Mouse (Mus musculus) small intestine, adult 2 months (tissue): ENCODE data around the gene Trappc10. TPM values are rescaled to one million over a fixed set of nuclear protein-coding genes. Genes with fewer than 3 reads are reported as not detected.

ENCODE experiments used
- H3K27ac ChIP-seq: fragments of 200-500 bp; 2 replicates; pipeline ENCODE4 v1.5.1; 2012; ENCODE audit warnings: low read depth, low read length, control low read depth, inconsistent platforms; ENCODE audit not compliant: insufficient read depth
- H3K27me3 ChIP-seq: fragments of 200-500 bp; 2 replicates; pipeline ENCODE4 v1.6.1; 2012; ENCODE audit warnings: mild to moderate bottlenecking, moderate library complexity, low read length, inconsistent platforms; ENCODE audit not compliant: control insufficient read depth, insufficient read depth
- H3K36me3 ChIP-seq: fragments of 200-500 bp; 2 replicates; pipeline ENCODE4 v1.6.1; 2012; ENCODE audit warnings: mild to moderate bottlenecking, low read length, control low read depth, inconsistent platforms; ENCODE audit not compliant: control insufficient read depth, insufficient read depth
- H3K4me1 ChIP-seq: fragments of 200-500 bp; 2 replicates; pipeline ENCODE4 v1.6.1; 2012; ENCODE audit warnings: low read length, inconsistent platforms, mixed read lengths; ENCODE audit not compliant: control insufficient read depth, insufficient read depth, insufficient read length
- H3K4me3 ChIP-seq: fragments of 200-500 bp; 2 replicates; pipeline ENCODE4 v1.5.1; 2012; ENCODE audit warnings: low read depth, mild to moderate bottlenecking, control low read depth, inconsistent platforms, low read length, moderate library complexity
- CTCF ChIP-seq: fragments of 200-500 bp; IDR thresholded peaks from 2 replicates; pipeline ENCODE4 v1.5.1; 2012; ENCODE audit warnings: low read depth, mild to moderate bottlenecking, control low read depth, inconsistent platforms, low read length, moderate library complexity, mixed read lengths; ENCODE audit not compliant: insufficient replicate concordance, insufficient read length; ENCODE audit errors: extremely low read depth
- POLR2A ChIP-seq: fragments of 200-500 bp; IDR thresholded peaks from 2 replicates; pipeline ENCODE4 v1.6.1; 2012; ENCODE audit warnings: low read depth, mild to moderate bottlenecking, control low read depth, inconsistent platforms, low read length, moderate library complexity
- WGBS: fragments of 180-500 bp; shearing (Covaris S2); methylation state at CpG from one replicate; pipeline ENCODE4 v1.1.7; 2018; 5-methylcytosine and 5-hydroxymethylcytosine counted together
- polyA plus RNA-seq: library from polyadenylated mRNA; depleted of rRNA; stranded (reverse); fragments of >200 nt; gene quantifications from 2 replicates; pipeline ENCODE4 v1.2.3, GENCODE M21; 2012

Gene Trappc10
- polyA plus RNA-seq, 1 experiment, result 69.9 TPM

GRCm38 (mm10) chr10:78158041-78158440 lies 86.4 kb downstream of the Trappc10 start:
- Histone ChIP-seq H3K4me3 (no peak overlapping the region), H3K27me3 (no peaks in the 10 kb centered on the region), H3K36me3 (no peaks in the 10 kb centered on the region), H3K4me1 (peaks cover 13% of the 10 kb centered on the region), H3K27ac (peak overlapping the region; percentile 30; the same call in 1 of the 2 replicates)
- WGBS, result 33% methylated on average over 15 of the region's 15 CpGs
- TF ChIP-seq POLR2A, result no peak
- TF ChIP-seq CTCF, result no peak

DNA sequence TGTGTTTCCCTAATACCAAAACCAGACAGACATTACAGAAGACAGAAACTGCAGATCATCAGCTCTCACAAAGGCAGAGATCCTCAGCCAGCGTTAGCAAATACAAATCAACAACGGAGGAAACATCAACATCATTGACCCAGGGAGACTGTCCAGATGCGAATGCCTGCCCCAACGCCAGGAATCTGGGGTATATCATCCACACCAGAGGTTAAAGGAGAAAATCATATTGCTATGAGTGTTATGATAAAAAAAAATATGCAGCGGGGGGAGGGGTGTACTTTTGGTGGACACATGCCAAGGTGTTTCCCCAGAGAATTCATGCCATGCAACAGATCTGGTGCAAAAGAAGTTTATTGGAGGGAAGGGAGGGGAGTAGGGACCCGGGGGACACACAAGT lies 87.5 kb downstream of the Trappc10 start:
- WGBS, result 31% methylated on average over 6 of the region's 6 CpGs
- H3K36me3 ChIP-seq, result no peaks in the 10 kb centered on the region
- H3K4me1 ChIP-seq, result peaks cover 13% of the 10 kb centered on the region
- no peaks in the 10 kb centered on the region for H3K27me3 ChIP-seq
- no peak for TF ChIP-seq CTCF
- no peak for TF ChIP-seq POLR2A
- H3K4me3 ChIP-seq, result no peak overlapping the region
- no peak overlapping the region for H3K27ac ChIP-seq

DNA sequence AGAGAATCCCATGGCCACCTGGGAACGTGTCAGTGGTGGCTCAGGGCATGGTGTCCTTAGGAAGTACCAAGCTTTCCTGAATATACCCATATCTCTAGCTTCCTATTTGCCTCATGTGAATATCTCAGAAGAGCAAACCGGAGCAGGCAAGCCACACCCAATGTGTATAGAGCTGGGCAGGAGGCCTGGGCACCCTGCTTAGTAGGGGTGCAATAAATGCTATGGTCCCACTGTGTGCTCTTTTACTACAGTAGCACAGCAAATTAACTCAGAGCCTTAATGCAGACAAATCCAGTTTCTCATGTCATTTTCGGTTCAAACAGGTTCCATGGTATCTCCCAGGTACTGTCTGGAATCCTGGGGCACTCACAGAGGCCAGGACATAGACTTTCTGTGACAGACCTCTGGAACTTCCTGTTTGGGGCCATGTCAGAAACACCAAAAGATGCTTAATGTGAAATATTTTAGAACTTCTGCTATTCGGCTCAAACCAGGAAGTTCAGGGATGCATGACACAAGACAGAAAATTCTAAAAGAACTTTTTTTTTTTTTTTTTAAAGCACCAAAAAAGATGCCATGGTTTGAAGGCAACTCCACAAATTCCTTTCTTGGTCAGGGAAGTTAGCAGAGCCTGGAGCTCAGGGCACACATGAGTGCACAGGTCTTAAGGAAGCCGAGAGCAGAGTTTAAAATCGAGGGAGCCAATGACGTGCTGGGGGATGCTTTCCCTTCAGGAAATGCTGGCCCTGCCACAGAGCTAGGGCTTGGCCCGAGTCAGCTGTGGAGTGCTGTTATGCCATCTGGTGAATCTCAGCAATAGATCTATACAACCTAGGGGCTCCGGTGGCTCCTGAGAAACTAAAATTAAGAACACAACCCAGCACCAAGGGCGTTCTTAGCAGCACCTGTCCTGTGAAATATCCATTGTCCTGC lies 95.3 kb downstream of the Trappc10 start:
- Histone ChIP-seq H3K4me3 (no peak overlapping the region), H3K4me1 (peaks cover 24% of the 10 kb centered on the region), H3K27me3 (no peaks in the 10 kb centered on the region), H3K36me3 (no peaks in the 10 kb centered on the region), H3K27ac (peak overlapping the region; percentile 80)
- TF ChIP-seq CTCF, result no peak
- no peak for TF ChIP-seq POLR2A
- 70% methylated on average over 10 of the region's 10 CpGs for WGBS

DNA sequence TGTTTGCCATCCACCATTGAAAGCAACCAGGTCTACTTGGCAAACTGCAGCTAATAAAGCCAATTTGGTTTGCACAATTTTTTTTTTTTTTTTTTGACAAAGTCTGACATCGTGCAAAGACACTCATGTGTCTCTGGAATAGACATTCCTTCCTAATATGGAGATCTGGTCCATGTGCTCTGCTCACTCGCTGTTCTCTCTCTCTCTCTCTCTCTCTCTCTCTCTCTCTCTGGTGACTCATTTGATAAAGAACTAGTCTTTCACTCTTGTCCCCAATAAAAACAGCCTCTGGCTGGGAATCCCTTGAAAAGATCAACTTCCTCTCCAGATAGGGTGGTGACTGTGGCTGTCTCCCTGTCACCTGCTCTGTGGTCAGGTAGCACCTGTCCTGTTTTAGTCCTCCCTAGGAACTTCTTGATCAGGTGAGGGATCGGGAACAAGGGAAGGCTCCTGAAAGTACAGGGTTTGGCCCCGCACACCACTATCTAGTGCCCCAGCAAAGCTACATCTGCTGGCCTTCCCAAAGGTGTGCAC lies 96.5 kb downstream of the Trappc10 start:
- Histone ChIP-seq H3K27me3 (no peaks in the 10 kb centered on the region), H3K4me3 (no peak overlapping the region), H3K27ac (peak overlapping the region; percentile 80), H3K4me1 (peaks cover 30% of the 10 kb centered on the region), H3K36me3 (no peaks in the 10 kb centered on the region)
- WGBS, result 23% methylated on average over 4 of the region's 4 CpGs
- TF ChIP-seq CTCF (no peak), POLR2A (no peak)

- H3K27ac ChIP-seq, result peak overlapping the region; percentile 93
- 19% methylated on average over 8 of the region's 8 CpGs for WGBS
Observed at GRCm38 (mm10) chr10:78143727-78144505, 100.5 kb downstream of the Trappc10 start.

DNA sequence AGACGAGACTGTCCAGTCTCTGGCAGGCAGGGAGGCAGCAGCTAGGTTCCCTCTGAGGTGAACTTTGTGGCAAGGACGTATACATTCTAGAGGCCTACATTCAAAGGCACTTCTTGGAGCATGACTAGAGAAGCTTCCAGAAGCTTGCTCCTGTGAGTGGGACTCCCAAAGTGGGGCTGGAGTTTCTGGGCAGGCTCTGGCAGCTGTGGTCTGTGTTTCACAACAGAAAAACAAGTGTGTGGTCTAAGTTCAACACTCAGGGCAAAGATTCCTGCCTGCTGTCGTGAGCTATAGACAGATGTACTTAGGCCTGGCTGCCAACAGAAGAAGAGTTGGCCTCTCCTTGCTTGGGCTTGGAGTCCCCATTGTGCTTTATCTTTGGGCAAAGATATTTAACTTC lies 103.6 kb downstream of the Trappc10 start:
- H3K27me3 ChIP-seq, result no peaks in the 10 kb centered on the region
- H3K4me1 ChIP-seq, result peaks cover 40% of the 10 kb centered on the region
- WGBS, result 74% methylated on average over 3 of the region's 3 CpGs
- no peaks in the 10 kb centered on the region for H3K36me3 ChIP-seq
- no peak overlapping the region for H3K27ac ChIP-seq
- TF ChIP-seq POLR2A, result no peak
- no peak for TF ChIP-seq CTCF
- no peak overlapping the region for H3K4me3 ChIP-seq

More at GRCm38 (mm10) chr10:78143727-78144505, 100.5 kb downstream of the Trappc10 start:
- TF ChIP-seq CTCF (no peak), POLR2A (peak; percentile 3; the same call in 1 of the 2 replicates)
- no peaks in the 10 kb centered on the region for H3K27me3 ChIP-seq
- peaks cover 37% of the 10 kb centered on the region for H3K4me1 ChIP-seq
- H3K36me3 ChIP-seq, result no peaks in the 10 kb centered on the region
- no peak overlapping the region for H3K4me3 ChIP-seq

GRCm38 (mm10) chr10:78140251-78140600 lies 104.2 kb downstream of the Trappc10 start:
- Histone ChIP-seq H3K4me1 (peaks cover 40% of the 10 kb centered on the region), H3K27ac (no peak overlapping the region), H3K36me3 (no peaks in the 10 kb centered on the region), H3K27me3 (no peaks in the 10 kb centered on the region), H3K4me3 (no peak overlapping the region)
- TF ChIP-seq POLR2A (no peak), CTCF (no peak)
- 100% methylated on average over 1 of the region's 1 CpGs for WGBS
